Mouse (Mus musculus) heart, postnatal 25 days (tissue): ENCODE measurements around the gene C1ql4. TPM values are rescaled to one million over a fixed set of nuclear protein-coding genes. Genes with fewer than 3 reads are reported as not detected.

Experiments
- DNase-seq: peaks from one replicate; pipeline ENCODE4 v3.0.0; 2022; ENCODE audit warnings: low spot score
- intact Hi-C: fragments of 180-260 bp; cut with DNase I; formaldehyde crosslinking; loops from one replicate; pipeline ENCODE4 v1.15.1; 2025
- total RNA-seq, 2 experiments: library from RNA; stranded (reverse); gene quantifications; 2 replicates each; pipeline ENCODE4 v1.2.3; 2021

The C1ql4 gene
- not detected for total RNA-seq

- intact Hi-C loops = loop anchor here (5.0 kb wide), 1 partner anchor 35 kb away; no protein-coding TSS in a partner anchor
- DNase-seq = no peak
Observed at GRCm38 (mm10) chr15:99087253-99088075, at the start of gene C1ql4. TSS of gene C1ql4 (minus strand) at chr15:99087817.

GRCm38 (mm10) chr15:99129956-99130910, 42.6 kb upstream of the C1ql4 start:
- intact Hi-C loops = loop anchor here (10.0 kb wide), 1 partner anchor 465 kb away; the partner anchor contains the start of gene Ddx23
- no peak for DNase-seq

GRCm38 (mm10) chr15:99129441-99129840, 41.8 kb upstream of the C1ql4 start:
- no peak for DNase-seq
- intact Hi-C loops = loop anchor here (10.0 kb wide), 1 partner anchor 465 kb away; the partner anchor contains the start of gene Ddx23

- no peak for DNase-seq
- intact Hi-C loops = loop anchor here (10.0 kb wide), 1 partner anchor 463 kb away; the partner anchor contains the start of gene Ddx23
Observed at GRCm38 (mm10) chr15:99127851-99128522, 40.4 kb upstream of the C1ql4 start.

- intact Hi-C loops = loop anchor here (10.0 kb wide), 1 partner anchor 462 kb away; the partner anchor contains the start of gene Ddx23
- no peak for DNase-seq
Observed at GRCm38 (mm10) chr15:99126816-99127365, 39.3 kb upstream of the C1ql4 start.

GRCm38 (mm10) chr15:99126081-99126815, 38.6 kb upstream of the C1ql4 start:
- peak; percentile 70 for DNase-seq
- intact Hi-C loops = loop anchor here (10.0 kb wide), 1 partner anchor 461 kb away; the partner anchor contains the start of gene Ddx23

- DNase-seq = no peak
- intact Hi-C loops = loop anchor here (10.0 kb wide), 1 partner anchor 461 kb away; the partner anchor contains the start of gene Ddx23
Observed at GRCm38 (mm10) chr15:99125711-99126080, 38.1 kb upstream of the C1ql4 start, which contains the start of gene Spats2. TSS of gene Spats2 (plus strand) at chr15:99125916.

- intact Hi-C loops = loop anchor here (10.0 kb wide), 1 partner anchor 458 kb away; the partner anchor contains the start of gene Ddx23
- no peak for DNase-seq
Observed at GRCm38 (mm10) chr15:99122642-99123041, 35.0 kb upstream of the C1ql4 start.

- intact Hi-C loops = loop anchor here (10.0 kb wide), 1 partner anchor 456 kb away; the partner anchor contains the start of gene Ddx23
- no peak for DNase-seq
Observed at GRCm38 (mm10) chr15:99120814-99121213, 33.2 kb upstream of the C1ql4 start.

- no peak for DNase-seq
Observed at GRCm38 (mm10) chr15:99116539-99116938, 28.9 kb upstream of the C1ql4 start.

GRCm38 (mm10) chr15:99115065-99115423, 27.4 kb upstream of the C1ql4 start:
- intact Hi-C loops = no loop called here
- no peak for DNase-seq

More at GRCm38 (mm10) chr15:99116539-99116938, 28.9 kb upstream of the C1ql4 start:
- intact Hi-C loops = no loop called here

GRCm38 (mm10) chr15:99114312-99115064, 26.9 kb upstream of the C1ql4 start:
- intact Hi-C loops = no loop called here
- no peak for DNase-seq

GRCm38 (mm10) chr15:99113396-99113975, 25.9 kb upstream of the C1ql4 start:
- intact Hi-C loops = no loop called here
- DNase-seq = no peak

GRCm38 (mm10) chr15:99112843-99113395, 25.3 kb upstream of the C1ql4 start:
- intact Hi-C loops = no loop called here
- no peak for DNase-seq

- intact Hi-C loops = no loop called here
- DNase-seq = no peak
Observed at GRCm38 (mm10) chr15:99111809-99112208, 24.2 kb upstream of the C1ql4 start.

GRCm38 (mm10) chr15:99111139-99111538, 23.5 kb upstream of the C1ql4 start:
- intact Hi-C loops = no loop called here
- no peak for DNase-seq

GRCm38 (mm10) chr15:99107866-99108265, 20.2 kb upstream of the C1ql4 start:
- intact Hi-C loops = no loop called here
- no peak for DNase-seq
